Mouse (Mus musculus): ENCODE data around the gene Arhgap30.

DNA sequence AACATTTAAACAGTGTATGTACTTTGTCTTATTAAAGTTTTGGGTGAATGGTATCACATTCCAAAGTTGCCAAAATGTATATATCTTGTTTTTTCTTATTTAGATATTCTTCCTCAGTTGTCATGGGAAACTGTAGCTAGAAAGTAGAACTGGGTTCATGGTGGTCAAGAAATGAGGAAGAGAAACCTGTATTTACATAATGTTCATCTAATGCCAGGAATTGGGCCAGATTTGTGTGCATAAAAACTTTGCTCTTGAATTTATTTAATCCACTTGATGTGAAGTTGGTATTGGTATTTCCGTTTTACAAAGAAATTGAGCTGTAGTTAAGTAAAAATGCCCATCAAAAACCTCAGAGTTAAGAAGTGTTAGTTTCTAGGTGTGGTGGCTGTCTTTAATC is 21.5 kb downstream of the Arhgap30 start:
- peak; percentile 90 for TF ChIP-seq EP300 (IDR thresholded peaks at IDR 0.05; ENCODE audit: low read length)
- no peak for TF ChIP-seq POLR2A (IDR thresholded peaks at IDR 0.05; ENCODE audit: low read depth, low read length)
- TF ChIP-seq CTCF (conservative IDR thresholded peaks at IDR 0.05 in 1 of 2, IDR thresholded peaks at IDR 0.05 in 1 of 2; ENCODE audit: low read depth in 2 of 2, low read length in 2 of 2): no peak
- no peak for TF ChIP-seq TBP (conservative IDR thresholded peaks at IDR 0.05; ENCODE audit: low read depth, low read length)
- TF ChIP-seq RCOR1 (conservative IDR thresholded peaks at IDR 0.05; ENCODE audit: low read depth, low read length): no peak
- no peak for TF ChIP-seq GABPA (IDR thresholded peaks at IDR 0.05; ENCODE audit: insufficient replicate concordance, low read depth, low read length)
- no peak for TF ChIP-seq ZKSCAN1 (IDR thresholded peaks at IDR 0.05; ENCODE audit: borderline replicate concordance, low read depth, low read length)

Measured in CH12.LX (cell line).